Mouse (Mus musculus): Measurements from ENCODE around the gene Fcho2. TPM values are rescaled to one million over a fixed set of nuclear protein-coding genes. Genes with fewer than 3 reads are reported as not detected.

The Fcho2 gene
- 16.6 and 16.7 TPM in 2 replicates for polyA plus RNA-seq (2015; fragmentation: Nextera tagmentation; extraction: Ambion mirVana)

DNA sequence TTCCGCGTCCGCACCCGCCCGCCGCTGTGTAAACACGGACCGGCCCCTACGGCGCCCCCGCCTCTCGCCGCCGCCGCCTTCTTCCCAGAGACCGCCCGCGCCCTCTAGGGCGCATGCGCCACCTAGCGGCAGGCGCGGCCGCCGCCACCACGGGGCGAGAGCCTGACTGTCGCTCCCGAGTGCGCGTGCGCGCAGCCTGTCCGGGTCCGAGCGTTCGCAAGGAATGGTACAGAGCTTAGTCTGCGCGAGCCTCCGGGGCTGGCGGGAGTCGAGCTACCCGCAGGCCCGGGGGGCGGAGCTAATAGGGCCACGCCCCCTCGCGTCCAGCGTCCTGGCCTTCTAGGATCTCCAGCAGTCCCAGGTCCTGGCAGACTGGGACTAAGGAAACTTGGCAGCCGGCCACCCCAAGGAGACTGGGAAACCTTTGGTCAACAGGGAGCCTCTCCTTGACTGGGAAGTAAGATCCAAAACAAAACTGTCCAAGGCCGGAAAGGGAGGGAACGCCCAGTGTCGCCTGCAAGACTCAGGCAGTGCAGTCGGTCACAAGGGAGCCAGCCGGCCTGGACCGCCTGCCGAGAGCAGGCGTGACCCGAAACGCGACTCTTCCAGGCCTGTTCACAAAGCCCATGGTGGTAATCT, at the start of gene Fcho2:
Fcho2 (minus strand) TSS at position 303 of the 639 bp plus-strand sequence.
- H3K4me2 ChIP-seq (ENCODE audit: low read depth, low read length) = peak within 1 kb of the TSS; percentile 70
- TF ChIP-seq EP300 (IDR thresholded peaks at IDR 0.05; ENCODE audit: low read depth) (no peak; the same call in 1 of the 2 replicates), CTCF (IDR thresholded peaks at IDR 0.05; ENCODE audit: low read depth) (peak; percentile 95)
- H3K4me3 ChIP-seq (ENCODE audit: low read depth, low read length) = peak within 1 kb of the TSS; percentile 91
- no peaks in the 10 kb centered on the region; the same call in 1 of the 2 replicates for H3K36me3 ChIP-seq (replicated peaks; ENCODE audit: insufficient read depth, low read length)
- H3K9ac ChIP-seq (replicated peaks) = peak within 1 kb of the TSS; percentile 95
- H3K27ac ChIP-seq (ENCODE audit: low read depth) = peak within 1 kb of the TSS; percentile 99
- ATAC-seq = peak; percentile 94
- no peaks in the 10 kb centered on the region for H3K27me3 ChIP-seq (ENCODE audit: insufficient read depth, low read length)
- peak; percentile 98 for DNase-seq
- peaks cover 11% of the 10 kb centered on the region for H3K4me1 ChIP-seq (ENCODE audit: insufficient read depth)
- H3K9me3 ChIP-seq (ENCODE audit: low read length) = no peaks in the 10 kb centered on the region
- 0% methylated on average over 42 of the region's 61 CpGs for WGBS (ENCODE audit: insufficient replicate concordance)

DNA sequence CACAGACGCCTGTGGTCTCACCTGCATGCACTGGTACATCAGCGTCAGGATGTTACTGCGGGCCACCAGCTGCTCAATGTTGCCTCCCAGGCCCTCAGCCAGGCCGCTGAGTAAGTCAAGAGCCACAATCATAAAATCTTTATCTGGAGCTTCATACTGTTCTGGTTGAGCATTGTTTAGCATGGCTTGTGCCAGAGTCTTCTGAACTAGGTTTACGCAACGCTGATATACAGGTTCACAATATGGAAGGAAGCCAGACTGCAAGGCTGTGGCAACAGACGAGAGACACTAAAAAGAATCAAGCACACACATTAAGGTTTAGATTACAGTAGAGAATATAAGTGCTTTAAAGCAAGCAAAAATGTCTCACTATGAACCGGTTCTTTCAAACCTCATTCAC, 40.0 kb upstream of the Fcho2 start:
- TF ChIP-seq CTCF (IDR thresholded peaks at IDR 0.05; ENCODE audit: low read depth) = no peak
- TF ChIP-seq EP300 (IDR thresholded peaks at IDR 0.05; ENCODE audit: low read depth) = no peak
- no peak for DNase-seq
- no peak for ATAC-seq
- 88% methylated on average over 8 of the region's 8 CpGs for WGBS (ENCODE audit: insufficient replicate concordance)
- Histone ChIP-seq H3K9me3 (ENCODE audit: low read length) (no peaks in the 10 kb centered on the region), H3K4me3 (ENCODE audit: low read depth, low read length) (no peak overlapping the region), H3K4me2 (ENCODE audit: low read depth, low read length) (no peak overlapping the region), H3K36me3 (replicated peaks; ENCODE audit: insufficient read depth, low read length) (peaks cover 68% of the 10 kb centered on the region), H3K27me3 (ENCODE audit: insufficient read depth, low read length) (no peaks in the 10 kb centered on the region), H3K9ac (replicated peaks) (no peak overlapping the region), H3K27ac (ENCODE audit: low read depth) (no peak overlapping the region), H3K4me1 (ENCODE audit: insufficient read depth) (no peaks in the 10 kb centered on the region)

- H3K27me3 ChIP-seq (ENCODE audit: insufficient read depth, low read length) = no peaks in the 10 kb centered on the region
- peaks cover 52% of the 10 kb centered on the region for H3K36me3 ChIP-seq (replicated peaks; ENCODE audit: insufficient read depth, low read length)
- no peak overlapping the region for H3K4me2 ChIP-seq (ENCODE audit: low read depth, low read length)
- DNase-seq (no peak), ATAC-seq (no peak)
- H3K4me1 ChIP-seq (ENCODE audit: insufficient read depth) = no peaks in the 10 kb centered on the region
- 74% methylated on average over 1 of the region's 1 CpGs for WGBS (ENCODE audit: insufficient replicate concordance)
- H3K9ac ChIP-seq (replicated peaks) = no peak overlapping the region
- H3K4me3 ChIP-seq (ENCODE audit: low read depth, low read length) = no peak overlapping the region
- no peaks in the 10 kb centered on the region for H3K9me3 ChIP-seq (ENCODE audit: low read length)
- TF ChIP-seq EP300 (IDR thresholded peaks at IDR 0.05; ENCODE audit: low read depth) = no peak
- no peak for TF ChIP-seq CTCF (IDR thresholded peaks at IDR 0.05; ENCODE audit: low read depth)
- no peak overlapping the region for H3K27ac ChIP-seq (ENCODE audit: low read depth)
These were observed 30.5 kb upstream of the Fcho2 start for GRCm38 (mm10) chr13:98845794-98846193.

- no peak overlapping the region for H3K4me2 ChIP-seq (ENCODE audit: low read depth, low read length)
- no peak for DNase-seq
- no peaks in the 10 kb centered on the region for H3K27me3 ChIP-seq (ENCODE audit: insufficient read depth, low read length)
- ATAC-seq = peak; percentile 26
- H3K4me3 ChIP-seq (ENCODE audit: low read depth, low read length) = no peak overlapping the region
- TF ChIP-seq EP300 (IDR thresholded peaks at IDR 0.05; ENCODE audit: low read depth) (no peak), CTCF (IDR thresholded peaks at IDR 0.05; ENCODE audit: low read depth) (peak; percentile 68)
- no peaks in the 10 kb centered on the region for H3K9me3 ChIP-seq (ENCODE audit: low read length)
- H3K27ac ChIP-seq (ENCODE audit: low read depth) = no peak overlapping the region
- H3K4me1 ChIP-seq (ENCODE audit: insufficient read depth) = no peaks in the 10 kb centered on the region
- WGBS (ENCODE audit: insufficient replicate concordance) = 79% methylated on average over 6 of the region's 6 CpGs
- no peak overlapping the region for H3K9ac ChIP-seq (replicated peaks)
- H3K36me3 ChIP-seq (replicated peaks; ENCODE audit: insufficient read depth, low read length) = peaks cover 17% of the 10 kb centered on the region
These were observed 21.3 kb upstream of the Fcho2 start for GRCm38 (mm10) chr13:98836423-98837088.

GRCm38 (mm10) chr13:98835740-98836139, 20.5 kb upstream of the Fcho2 start:
- Histone ChIP-seq H3K36me3 (replicated peaks; ENCODE audit: insufficient read depth, low read length) (peaks cover 14% of the 10 kb centered on the region), H3K9ac (replicated peaks) (no peak overlapping the region), H3K4me1 (ENCODE audit: insufficient read depth) (no peaks in the 10 kb centered on the region), H3K4me3 (ENCODE audit: low read depth, low read length) (no peak overlapping the region), H3K27me3 (ENCODE audit: insufficient read depth, low read length) (no peaks in the 10 kb centered on the region), H3K9me3 (ENCODE audit: low read length) (no peaks in the 10 kb centered on the region), H3K4me2 (ENCODE audit: low read depth, low read length) (no peak overlapping the region), H3K27ac (ENCODE audit: low read depth) (peak overlapping the region; percentile 34; the same call in 1 of the 2 replicates)
- TF ChIP-seq EP300 (IDR thresholded peaks at IDR 0.05; ENCODE audit: low read depth) = no peak
- TF ChIP-seq CTCF (IDR thresholded peaks at IDR 0.05; ENCODE audit: low read depth) = no peak
- DNase-seq (no peak), ATAC-seq (peak; percentile 50)
- 51% methylated on average over 5 of the region's 5 CpGs for WGBS (ENCODE audit: insufficient replicate concordance)

- H3K9me3 ChIP-seq (ENCODE audit: low read length) = no peaks in the 10 kb centered on the region
- H3K36me3 ChIP-seq (replicated peaks; ENCODE audit: insufficient read depth, low read length) = peaks cover 10% of the 10 kb centered on the region
- H3K27me3 ChIP-seq (ENCODE audit: insufficient read depth, low read length) = no peaks in the 10 kb centered on the region
- no peaks in the 10 kb centered on the region for H3K4me1 ChIP-seq (ENCODE audit: insufficient read depth)
- H3K27ac ChIP-seq (ENCODE audit: low read depth) = no peak overlapping the region
- H3K4me2 ChIP-seq (ENCODE audit: low read depth, low read length) = no peak overlapping the region
- no peak overlapping the region for H3K4me3 ChIP-seq (ENCODE audit: low read depth, low read length)
- no peak for ATAC-seq
- no peak overlapping the region for H3K9ac ChIP-seq (replicated peaks)
- WGBS (ENCODE audit: insufficient replicate concordance) = 80% methylated on average over 3 of the region's 3 CpGs
- DNase-seq = no peak
- TF ChIP-seq EP300 (IDR thresholded peaks at IDR 0.05; ENCODE audit: low read depth) = no peak
These were observed 19.5 kb upstream of the Fcho2 start for GRCm38 (mm10) chr13:98834723-98835122.

Data from liver, postnatal 0 days (tissue).